Mouse (Mus musculus): Measurements from ENCODE around the gene Babam2. TPM values are rescaled to one million over a fixed set of nuclear protein-coding genes. Genes with fewer than 3 reads are reported as not detected.

The Babam2 gene
- total RNA-seq, 2 experiments from 2014 or later = 49.3 to 50.4 TPM

- Histone ChIP-seq H3K27ac (no peak overlapping the region), H3K4me3 (no peak overlapping the region)
- DNase-seq (ENCODE audit: low spot score in 2 of 2) = no peak
- no peak for TF ChIP-seq CTCF (conservative IDR thresholded peaks at IDR 0.05)
Measured at GRCm38 (mm10) chr5:31987541-31988307, 290.2 kb downstream of the Babam2 start.

GRCm38 (mm10) chr5:31997189-31997954 lies 299.9 kb downstream of the Babam2 start:
- Histone ChIP-seq H3K27ac (no peak overlapping the region), H3K4me3 (no peak overlapping the region)
- TF ChIP-seq CTCF (conservative IDR thresholded peaks at IDR 0.05) = no peak
- DNase-seq (ENCODE audit: low spot score in 2 of 2) = no peak

- no peak for TF ChIP-seq CTCF (conservative IDR thresholded peaks at IDR 0.05)
- no peak overlapping the region for H3K27ac ChIP-seq
- H3K4me3 ChIP-seq = no peak overlapping the region
- DNase-seq (ENCODE audit: low spot score in 2 of 2) = no peak
Measured at GRCm38 (mm10) chr5:31998806-31999205, 301.3 kb downstream of the Babam2 start.

DNA sequence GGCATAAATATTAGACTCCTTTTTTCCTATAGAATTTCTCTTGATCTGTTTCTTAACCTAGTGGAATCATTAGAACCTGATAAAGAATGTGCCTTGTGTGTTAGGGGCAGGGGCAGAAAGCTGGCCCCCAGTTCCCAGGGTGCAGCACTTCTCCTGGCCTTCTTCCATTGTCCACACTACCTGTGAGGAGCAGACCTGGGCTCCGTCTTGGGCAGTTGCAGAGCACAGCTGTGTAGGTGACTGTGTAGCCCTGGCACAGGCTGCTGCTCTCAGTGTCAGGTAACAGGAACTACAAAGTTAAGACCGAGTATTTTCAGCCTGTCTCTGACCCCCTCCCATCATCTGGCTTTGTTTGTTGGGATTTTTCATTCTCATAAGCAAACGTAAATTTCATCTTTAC lies 302.6 kb downstream of the Babam2 start:
- no peak overlapping the region for H3K4me3 ChIP-seq
- no peak for DNase-seq (ENCODE audit: low spot score in 2 of 2)
- no peak for TF ChIP-seq CTCF (conservative IDR thresholded peaks at IDR 0.05)
- H3K27ac ChIP-seq = no peak overlapping the region

DNA sequence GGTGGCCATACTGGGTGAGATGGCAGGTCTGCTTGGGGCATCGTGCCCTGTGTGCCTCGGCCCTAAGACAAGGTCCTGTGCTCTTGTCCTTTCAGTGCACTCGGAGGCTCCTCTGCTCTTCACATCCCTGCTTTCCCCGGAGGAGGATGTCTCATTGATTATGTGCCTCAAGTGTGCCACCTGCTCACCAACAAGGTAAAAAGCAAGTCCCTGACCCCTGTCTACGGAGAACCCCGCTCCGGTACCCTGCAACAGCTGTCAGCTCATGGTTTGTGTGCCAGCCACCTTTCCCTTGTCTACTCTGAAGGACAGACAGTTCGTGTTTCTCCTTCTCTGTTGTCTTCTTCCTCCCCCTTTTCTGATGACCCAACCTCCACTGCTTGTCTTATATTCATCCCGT lies 303.8 kb downstream of the Babam2 start:
- Histone ChIP-seq H3K4me3 (no peak overlapping the region), H3K27ac (peak overlapping the region; percentile 44; the same call in 1 of the 2 replicates)
- DNase-seq (ENCODE audit: low spot score in 2 of 2) = no peak
- TF ChIP-seq CTCF (conservative IDR thresholded peaks at IDR 0.05) = no peak

- no peak for DNase-seq (ENCODE audit: low spot score in 2 of 2)
- Histone ChIP-seq H3K27ac (peak overlapping the region; percentile 44; the same call in 1 of the 2 replicates), H3K4me3 (no peak overlapping the region)
- no peak for TF ChIP-seq CTCF (conservative IDR thresholded peaks at IDR 0.05)
Measured at GRCm38 (mm10) chr5:32001771-32002170, 304.3 kb downstream of the Babam2 start.

DNA sequence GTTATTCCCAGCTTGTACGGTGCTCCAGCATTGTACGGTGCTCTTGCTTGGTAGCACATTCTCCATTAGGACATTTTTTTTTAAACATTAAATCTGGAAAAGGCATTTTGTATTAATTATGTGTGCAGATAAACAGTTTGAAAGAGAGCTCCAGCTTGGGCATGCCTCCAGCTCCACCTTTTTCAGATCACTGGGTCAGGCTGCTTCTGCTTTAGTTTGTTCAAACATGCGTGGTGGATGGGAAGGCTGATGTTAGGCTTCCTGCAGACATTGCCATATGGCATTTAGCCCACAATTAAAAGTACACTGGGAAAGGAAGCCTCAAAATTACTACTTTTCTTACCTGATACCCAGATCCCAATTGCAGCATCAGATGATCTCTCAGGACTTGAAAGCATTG lies 310.9 kb downstream of the Babam2 start:
- TF ChIP-seq CTCF (conservative IDR thresholded peaks at IDR 0.05) = no peak
- Histone ChIP-seq H3K4me3 (no peak overlapping the region), H3K27ac (peak overlapping the region; percentile 46; the same call in 1 of the 2 replicates)
- no peak for DNase-seq (ENCODE audit: low spot score in 2 of 2)

GRCm38 (mm10) chr5:32010056-32010455 lies 312.6 kb downstream of the Babam2 start:
- no peak for DNase-seq (ENCODE audit: low spot score in 2 of 2)
- Histone ChIP-seq H3K4me3 (no peak overlapping the region), H3K27ac (peak overlapping the region; percentile 20; the same call in 1 of the 2 replicates)
- no peak for TF ChIP-seq CTCF (conservative IDR thresholded peaks at IDR 0.05)

DNA sequence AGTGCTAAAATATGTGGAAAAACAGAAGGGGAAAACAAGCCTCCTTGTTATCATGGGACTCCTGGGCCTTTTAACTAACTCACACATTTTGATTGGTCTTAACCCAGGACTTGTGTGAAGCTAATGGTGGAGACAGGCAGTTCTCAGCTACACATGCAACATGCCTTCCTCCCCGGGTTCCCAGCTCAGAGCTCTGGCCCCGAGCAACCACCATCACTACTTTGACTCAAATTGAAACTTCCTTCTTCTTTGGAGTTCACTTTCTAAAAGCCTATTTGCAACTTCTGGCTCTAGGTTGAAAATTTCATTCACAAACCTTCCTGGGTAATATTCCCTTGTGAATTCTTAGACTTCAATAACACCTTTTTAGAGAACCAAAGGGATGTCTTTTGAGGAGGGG lies 315.6 kb downstream of the Babam2 start:
- TF ChIP-seq CTCF (conservative IDR thresholded peaks at IDR 0.05) = no peak
- no peak for DNase-seq (ENCODE audit: low spot score in 2 of 2)
- Histone ChIP-seq H3K27ac (no peak overlapping the region), H3K4me3 (no peak overlapping the region)

DNA sequence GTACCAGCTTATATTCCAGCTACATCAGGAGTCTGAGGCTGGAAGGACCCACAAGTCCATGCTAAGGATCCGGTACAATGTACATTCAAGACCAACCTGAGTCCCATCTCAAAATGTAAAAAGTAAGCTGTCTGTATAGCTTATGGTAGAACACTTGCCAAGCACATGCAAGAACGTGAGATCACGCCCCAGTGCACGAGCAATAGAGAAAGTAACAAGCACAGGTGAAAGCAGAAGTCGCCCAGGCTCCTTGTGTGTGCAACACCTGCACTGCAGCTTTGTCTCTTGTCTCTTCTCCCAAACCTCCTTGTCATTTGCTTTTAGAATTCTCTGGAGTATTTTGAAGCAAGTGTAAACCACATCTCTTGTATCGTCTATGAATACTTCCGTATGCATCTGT lies 317.3 kb downstream of the Babam2 start:
- DNase-seq (ENCODE audit: low spot score in 2 of 2) = no peak
- Histone ChIP-seq H3K4me3 (no peak overlapping the region), H3K27ac (no peak overlapping the region)
- TF ChIP-seq CTCF (conservative IDR thresholded peaks at IDR 0.05) = no peak

- DNase-seq (ENCODE audit: low spot score in 2 of 2) = no peak
- no peak overlapping the region for H3K27ac ChIP-seq
- TF ChIP-seq CTCF (conservative IDR thresholded peaks at IDR 0.05) = no peak
- no peak overlapping the region for H3K4me3 ChIP-seq
Measured at GRCm38 (mm10) chr5:32015949-32016478, 318.5 kb downstream of the Babam2 start.

DNA sequence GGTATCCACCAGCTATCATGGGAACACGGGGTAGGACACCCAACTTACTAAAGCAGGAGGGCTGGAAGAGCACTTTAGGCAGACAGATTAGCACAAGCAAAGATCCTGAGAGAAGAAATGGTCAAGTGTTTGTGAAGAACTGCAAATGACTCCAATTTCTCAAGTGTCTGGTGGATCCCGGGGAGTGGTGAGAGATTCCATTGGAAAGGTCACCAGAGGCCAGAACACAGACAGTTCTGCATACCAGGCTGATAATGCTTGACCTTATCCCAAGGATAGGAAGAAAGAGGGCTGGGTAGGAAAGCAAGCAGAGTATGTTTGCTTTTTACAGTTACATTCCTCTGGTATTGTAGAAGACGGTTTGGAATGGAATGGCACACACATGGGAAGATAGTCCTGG lies 320.2 kb downstream of the Babam2 start:
- no peak for TF ChIP-seq CTCF (conservative IDR thresholded peaks at IDR 0.05)
- H3K27ac ChIP-seq = no peak overlapping the region
- H3K4me3 ChIP-seq = no peak overlapping the region
- no peak for DNase-seq (ENCODE audit: low spot score in 2 of 2)

GRCm38 (mm10) chr5:32018276-32018675 lies 320.8 kb downstream of the Babam2 start:
- Histone ChIP-seq H3K27ac (no peak overlapping the region), H3K4me3 (no peak overlapping the region)
- no peak for DNase-seq (ENCODE audit: low spot score in 2 of 2)
- TF ChIP-seq CTCF (conservative IDR thresholded peaks at IDR 0.05) = no peak
